Mouse (Mus musculus): Measurements from ENCODE around the gene Prmt1. TPM values are rescaled to one million over a fixed set of nuclear protein-coding genes. Genes with fewer than 3 reads are reported as not detected.

The Prmt1 gene
- polyA plus RNA-seq, 1 experiment, result 729 TPM

GRCm38 (mm10) chr7:45013366-45014095 lies 27.2 kb upstream of the Prmt1 start:
- Histone ChIP-seq H3K27me3 (ENCODE audit: control insufficient read depth, insufficient read depth, insufficient read length) (no peaks in the 10 kb centered on the region), H3ac (ENCODE audit: control insufficient read depth, insufficient read length) (no peak overlapping the region), H3K36me3 (ENCODE audit: control insufficient read depth, insufficient read depth) (peaks cover 16% of the 10 kb centered on the region), H3K4me3 (no peak overlapping the region), H3K4me2 (ENCODE audit: low read depth) (no peak overlapping the region), H3K79me2 (ENCODE audit: control insufficient read depth, insufficient read depth) (peaks cover 46% of the 10 kb centered on the region)
- TF ChIP-seq REST (IDR thresholded peaks at IDR 0.05; ENCODE audit: insufficient read depth, insufficient read length) (no peak), SRF (IDR thresholded peaks at IDR 0.05; ENCODE audit: control insufficient read depth, insufficient read length, low read depth) (no peak), USF1 (IDR thresholded peaks at IDR 0.05; ENCODE audit: low read depth) (no peak), POLR2AphosphoS2 (IDR thresholded peaks at IDR 0.05; ENCODE audit: insufficient read length, low read depth) (no peak)

DNA sequence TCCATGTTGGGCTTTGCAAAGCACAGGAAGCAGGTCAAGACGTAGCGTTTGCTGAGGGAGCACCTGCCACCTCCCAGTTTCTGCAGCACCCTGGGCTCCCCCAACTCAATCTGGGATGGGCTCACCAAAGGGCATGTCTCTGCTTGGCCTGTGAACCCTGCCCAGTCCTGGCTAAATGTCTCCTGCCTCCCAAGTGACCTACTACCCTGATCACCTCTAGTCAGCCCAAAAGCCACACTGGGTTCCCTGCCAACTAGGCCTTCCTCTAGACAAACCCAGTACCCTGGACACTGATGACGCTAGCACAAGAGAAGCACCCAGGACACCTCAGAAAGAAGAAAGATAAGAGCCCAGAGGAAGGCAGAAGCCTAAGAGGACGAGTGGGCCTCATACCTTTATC lies 26.5 kb upstream of the Prmt1 start:
- Histone ChIP-seq H3ac (ENCODE audit: control insufficient read depth, insufficient read length) (no peak overlapping the region), H3K4me3 (no peak overlapping the region), H3K79me2 (ENCODE audit: control insufficient read depth, insufficient read depth) (peaks cover 40% of the 10 kb centered on the region), H3K36me3 (ENCODE audit: control insufficient read depth, insufficient read depth) (peaks cover 16% of the 10 kb centered on the region), H3K4me2 (ENCODE audit: low read depth) (no peak overlapping the region), H3K27me3 (ENCODE audit: control insufficient read depth, insufficient read depth, insufficient read length) (no peaks in the 10 kb centered on the region)
- TF ChIP-seq CEBPB (IDR thresholded peaks at IDR 0.05; ENCODE audit: insufficient read depth, poor library complexity, severe bottlenecking), result no peak
- TF ChIP-seq POLR2A (IDR thresholded peaks at IDR 0.05; ENCODE audit: insufficient read length, low read depth), result no peak
- no peak for TF ChIP-seq POLR2AphosphoS2 (IDR thresholded peaks at IDR 0.05; ENCODE audit: insufficient read length, low read depth)
- TF ChIP-seq TCF3 (IDR thresholded peaks at IDR 0.05; ENCODE audit: insufficient read length, low read depth), result no peak
- TF ChIP-seq USF1 (IDR thresholded peaks at IDR 0.05; ENCODE audit: low read depth), result no peak
- no peak for TF ChIP-seq MYOG (IDR thresholded peaks at IDR 0.05; ENCODE audit: control insufficient read depth in 1 of 3, insufficient read depth in 1 of 3, insufficient read length in 2 of 3, low read depth in 2 of 3)
- no peak for TF ChIP-seq TCF12 (IDR thresholded peaks at IDR 0.05; ENCODE audit: insufficient read depth, poor library complexity, severe bottlenecking)
- TF ChIP-seq E2F4 (IDR thresholded peaks at IDR 0.05; ENCODE audit: insufficient read depth), result no peak
- no peak for TF ChIP-seq MYOD1 (IDR thresholded peaks at IDR 0.05; ENCODE audit: control insufficient read depth in 1 of 3, insufficient read length in 2 of 3, low read depth in 2 of 3)
- no peak for TF ChIP-seq MAX (IDR thresholded peaks at IDR 0.05; ENCODE audit: low read depth)
- TF ChIP-seq SRF (IDR thresholded peaks at IDR 0.05; ENCODE audit: control insufficient read depth, insufficient read length, low read depth), result no peak
- no peak for TF ChIP-seq REST (IDR thresholded peaks at IDR 0.05; ENCODE audit: insufficient read depth, insufficient read length)

DNA sequence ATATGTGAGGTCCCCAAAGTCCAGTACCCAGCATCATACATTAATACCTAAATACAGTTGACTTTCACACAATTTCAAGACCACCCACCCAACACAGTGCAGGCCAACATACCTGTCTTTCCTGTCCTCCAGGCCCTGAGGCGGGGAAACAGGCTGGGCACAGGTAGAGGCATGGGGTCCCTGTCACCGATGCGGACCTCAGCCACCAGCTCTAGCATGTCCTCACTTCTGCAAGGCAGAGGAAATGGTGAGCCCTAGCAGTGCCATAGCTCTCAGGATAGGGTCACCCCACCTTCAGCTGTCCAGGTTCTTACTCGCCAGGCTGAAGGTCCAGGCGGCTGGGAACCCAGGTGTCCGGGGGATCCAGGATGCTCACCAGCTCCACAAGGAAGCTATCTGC lies 25.6 kb upstream of the Prmt1 start:
- TF ChIP-seq POLR2A (IDR thresholded peaks at IDR 0.05; ENCODE audit: insufficient read length, low read depth), result no peak
- TF ChIP-seq SRF (IDR thresholded peaks at IDR 0.05; ENCODE audit: control insufficient read depth, insufficient read length, low read depth), result no peak
- no peak for TF ChIP-seq MYOD1 (IDR thresholded peaks at IDR 0.05; ENCODE audit: control insufficient read depth in 1 of 3, insufficient read length in 2 of 3, low read depth in 2 of 3)
- TF ChIP-seq E2F4 (IDR thresholded peaks at IDR 0.05; ENCODE audit: insufficient read depth), result no peak
- no peak for TF ChIP-seq MAX (IDR thresholded peaks at IDR 0.05; ENCODE audit: low read depth)
- TF ChIP-seq TCF12 (IDR thresholded peaks at IDR 0.05; ENCODE audit: insufficient read depth, poor library complexity, severe bottlenecking), result no peak
- Histone ChIP-seq H3K4me2 (ENCODE audit: low read depth) (no peak overlapping the region), H3K36me3 (ENCODE audit: control insufficient read depth, insufficient read depth) (peaks cover 16% of the 10 kb centered on the region), H3K4me3 (no peak overlapping the region), H3K79me2 (ENCODE audit: control insufficient read depth, insufficient read depth) (peaks cover 40% of the 10 kb centered on the region), H3K27me3 (ENCODE audit: control insufficient read depth, insufficient read depth, insufficient read length) (no peaks in the 10 kb centered on the region), H3ac (ENCODE audit: control insufficient read depth, insufficient read length) (no peak overlapping the region)

- peaks cover 16% of the 10 kb centered on the region for H3K36me3 ChIP-seq (ENCODE audit: control insufficient read depth, insufficient read depth)
- no peak overlapping the region for H3ac ChIP-seq (ENCODE audit: control insufficient read depth, insufficient read length)
- no peak for TF ChIP-seq MAX (IDR thresholded peaks at IDR 0.05; ENCODE audit: low read depth)
- H3K4me3 ChIP-seq, result no peak overlapping the region
- no peaks in the 10 kb centered on the region for H3K27me3 ChIP-seq (ENCODE audit: control insufficient read depth, insufficient read depth, insufficient read length)
- peaks cover 19% of the 10 kb centered on the region for H3K79me2 ChIP-seq (ENCODE audit: control insufficient read depth, insufficient read depth)
- no peak overlapping the region for H3K4me2 ChIP-seq (ENCODE audit: low read depth)
Measured at GRCm38 (mm10) chr7:45008411-45008810, 22.0 kb upstream of the Prmt1 start.

DNA sequence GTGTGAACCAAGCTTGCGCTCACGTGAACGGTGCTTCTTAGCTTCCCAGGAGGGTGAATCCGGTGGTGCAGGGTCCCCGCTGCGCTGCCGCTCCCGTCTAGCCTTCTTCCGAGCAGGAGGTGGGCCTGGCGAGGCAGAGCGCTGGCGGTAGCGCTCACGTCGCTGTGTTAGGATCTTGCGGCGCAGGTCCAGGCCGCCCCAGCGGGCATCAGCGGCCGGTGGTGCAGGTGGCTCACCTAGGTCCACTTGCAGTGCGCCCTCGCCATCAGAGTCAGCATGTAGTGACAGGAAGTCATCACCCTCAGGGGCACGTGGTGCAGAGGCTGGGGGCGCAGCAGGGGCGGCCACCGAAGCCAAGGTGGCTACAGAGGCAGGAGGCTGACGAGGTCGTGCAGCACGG lies 21.5 kb upstream of the Prmt1 start:
- no peak for TF ChIP-seq REST (IDR thresholded peaks at IDR 0.05; ENCODE audit: insufficient read depth, insufficient read length)
- TF ChIP-seq POLR2A (IDR thresholded peaks at IDR 0.05; ENCODE audit: insufficient read length, low read depth), result no peak
- TF ChIP-seq TCF12 (IDR thresholded peaks at IDR 0.05; ENCODE audit: insufficient read depth, poor library complexity, severe bottlenecking), result no peak
- no peak for TF ChIP-seq MAX (IDR thresholded peaks at IDR 0.05; ENCODE audit: low read depth)
- TF ChIP-seq POLR2AphosphoS2 (IDR thresholded peaks at IDR 0.05; ENCODE audit: insufficient read length, low read depth), result no peak
- TF ChIP-seq MYOD1 (IDR thresholded peaks at IDR 0.05; ENCODE audit: control insufficient read depth in 1 of 3, insufficient read length in 2 of 3, low read depth in 2 of 3), result no peak
- no peak for TF ChIP-seq E2F4 (IDR thresholded peaks at IDR 0.05; ENCODE audit: insufficient read depth)
- TF ChIP-seq MYOG (IDR thresholded peaks at IDR 0.05; ENCODE audit: control insufficient read depth in 1 of 3, insufficient read depth in 1 of 3, insufficient read length in 2 of 3, low read depth in 2 of 3), result no peak
- no peak for TF ChIP-seq USF1 (IDR thresholded peaks at IDR 0.05; ENCODE audit: low read depth)
- no peak for TF ChIP-seq SRF (IDR thresholded peaks at IDR 0.05; ENCODE audit: control insufficient read depth, insufficient read length, low read depth)
- no peak for TF ChIP-seq CEBPB (IDR thresholded peaks at IDR 0.05; ENCODE audit: insufficient read depth, poor library complexity, severe bottlenecking)
- no peak for TF ChIP-seq TCF3 (IDR thresholded peaks at IDR 0.05; ENCODE audit: insufficient read length, low read depth)
- Histone ChIP-seq H3ac (ENCODE audit: control insufficient read depth, insufficient read length) (no peak overlapping the region), H3K4me2 (ENCODE audit: low read depth) (no peak overlapping the region), H3K36me3 (ENCODE audit: control insufficient read depth, insufficient read depth) (peaks cover 16% of the 10 kb centered on the region), H3K4me3 (no peak overlapping the region), H3K27me3 (ENCODE audit: control insufficient read depth, insufficient read depth, insufficient read length) (no peaks in the 10 kb centered on the region), H3K79me2 (ENCODE audit: control insufficient read depth, insufficient read depth) (peaks cover 19% of the 10 kb centered on the region)
